Mouse (Mus musculus) intestine, embryonic 15.5 days (tissue): ENCODE results near the gene Hivep2. TPM values are rescaled to one million over a fixed set of nuclear protein-coding genes. Genes with fewer than 3 reads are reported as not detected.

Experiments
- ATAC-seq: fragments of 200-750 bp; cut with Nextera tagmentation; 2 replicates; pipeline ENCODE4 v1.8.0; 2017; ENCODE audit warnings: moderate TSS enrichment, moderate library complexity
- H3K27ac ChIP-seq: fragments of 300-500 bp; sonication (generic); 2 replicates; pipeline ENCODE4 v1.5.1; 2015; ENCODE audit warnings: mild to moderate bottlenecking, inconsistent platforms
- H3K27me3 ChIP-seq: fragments of 300-500 bp; sonication (generic); replicated peaks from 2 replicates; pipeline ENCODE4 v1.6.1; 2015; ENCODE audit warnings: inconsistent platforms
- H3K36me3 ChIP-seq: fragments of 300-500 bp; sonication (generic); 2 replicates; pipeline ENCODE4 v1.6.1; 2015; ENCODE audit warnings: inconsistent platforms
- H3K4me1 ChIP-seq: fragments of 300-500 bp; sonication (generic); replicated peaks from 2 replicates; pipeline ENCODE4 v1.6.1; 2015; ENCODE audit warnings: inconsistent platforms
- H3K4me2 ChIP-seq: fragments of 300-500 bp; sonication (generic); replicated peaks from 2 replicates; pipeline ENCODE4 v1.6.1; 2015; ENCODE audit warnings: mild to moderate bottlenecking, inconsistent platforms
- H3K4me3 ChIP-seq: fragments of 300-500 bp; sonication (generic); replicated peaks from 2 replicates; pipeline ENCODE4 v1.5.1; 2015; ENCODE audit warnings: inconsistent platforms
- H3K9ac ChIP-seq: fragments of 300-500 bp; sonication (generic); 2 replicates; pipeline ENCODE4 v1.6.1; 2015; ENCODE audit warnings: inconsistent platforms
- H3K9me3 ChIP-seq: fragments of 300-500 bp; sonication (generic); 2 replicates; pipeline ENCODE4 v1.6.1; 2016; ENCODE audit warnings: inconsistent platforms
- WGBS: fragments of 180-500 bp; shearing (Covaris S2); methylation state at CpG from one replicate; pipeline ENCODE4 v1.1.7; 2015; 5-methylcytosine and 5-hydroxymethylcytosine counted together
- polyA plus RNA-seq: library from polyadenylated mRNA; unstranded; fragments of >200 nt; fragmentation: Nextera tagmentation; extraction: Ambion mirVana; gene quantifications from 2 replicates; pipeline ENCODE4 v1.2.1, GENCODE M21; 2015

The Hivep2 gene
- polyA plus RNA-seq, 1 experiment from 2014 or later: 5.2 TPM

DNA sequence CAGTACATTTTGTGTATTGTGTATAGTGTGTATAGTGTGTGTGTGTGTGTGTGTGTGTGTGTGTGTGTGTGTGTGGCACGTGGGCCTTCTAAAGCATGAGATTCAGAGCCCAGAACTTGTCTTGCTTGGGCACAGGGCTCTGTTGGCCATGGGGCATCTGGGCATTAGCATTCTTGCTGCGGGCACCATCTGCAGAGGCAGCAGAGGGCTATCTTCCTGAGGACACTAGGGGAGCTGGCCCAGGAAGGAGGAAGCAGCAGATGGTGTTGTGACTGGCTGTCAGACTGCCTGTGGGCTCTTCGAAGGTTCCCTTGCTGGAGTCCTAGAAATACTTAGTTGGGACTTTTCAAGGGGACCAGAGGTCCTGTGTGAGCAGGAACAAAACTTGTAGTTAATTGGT, 116.4 kb downstream of the Hivep2 start:
- Histone ChIP-seq H3K27ac (no peak overlapping the region), H3K36me3 (no peaks in the 10 kb centered on the region), H3K4me1 (no peaks in the 10 kb centered on the region; the same call in 1 of the 2 replicates), H3K9me3 (no peaks in the 10 kb centered on the region), H3K27me3 (no peaks in the 10 kb centered on the region), H3K4me2 (no peak overlapping the region), H3K4me3 (no peak overlapping the region), H3K9ac (no peak overlapping the region)
- ATAC-seq: no peak
- WGBS: 74% methylated on average over 3 of the region's 3 CpGs

DNA sequence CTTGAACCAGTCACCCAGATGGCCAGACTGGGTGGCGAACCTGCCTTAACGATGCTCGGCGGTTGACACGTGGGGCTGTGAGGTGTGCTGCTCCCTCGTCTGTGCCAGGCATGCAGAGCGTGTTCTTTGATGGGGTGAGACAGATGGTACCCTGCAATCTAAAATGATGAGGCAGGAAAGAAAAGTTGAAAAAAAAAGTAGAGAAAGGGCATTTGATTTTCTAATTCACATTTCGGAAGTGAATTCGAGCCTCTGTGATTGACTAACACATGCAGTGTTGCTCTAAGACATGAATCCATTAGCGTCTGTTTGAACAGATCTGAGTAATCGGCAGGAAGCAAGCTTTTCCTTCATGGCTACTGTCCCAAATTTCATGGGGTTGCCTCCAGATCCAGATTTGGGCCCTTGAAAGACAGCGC, 119.4 kb downstream of the Hivep2 start:
- 77% methylated on average over 12 of the region's 12 CpGs for WGBS
- no peak overlapping the region for H3K4me3 ChIP-seq

DNA sequence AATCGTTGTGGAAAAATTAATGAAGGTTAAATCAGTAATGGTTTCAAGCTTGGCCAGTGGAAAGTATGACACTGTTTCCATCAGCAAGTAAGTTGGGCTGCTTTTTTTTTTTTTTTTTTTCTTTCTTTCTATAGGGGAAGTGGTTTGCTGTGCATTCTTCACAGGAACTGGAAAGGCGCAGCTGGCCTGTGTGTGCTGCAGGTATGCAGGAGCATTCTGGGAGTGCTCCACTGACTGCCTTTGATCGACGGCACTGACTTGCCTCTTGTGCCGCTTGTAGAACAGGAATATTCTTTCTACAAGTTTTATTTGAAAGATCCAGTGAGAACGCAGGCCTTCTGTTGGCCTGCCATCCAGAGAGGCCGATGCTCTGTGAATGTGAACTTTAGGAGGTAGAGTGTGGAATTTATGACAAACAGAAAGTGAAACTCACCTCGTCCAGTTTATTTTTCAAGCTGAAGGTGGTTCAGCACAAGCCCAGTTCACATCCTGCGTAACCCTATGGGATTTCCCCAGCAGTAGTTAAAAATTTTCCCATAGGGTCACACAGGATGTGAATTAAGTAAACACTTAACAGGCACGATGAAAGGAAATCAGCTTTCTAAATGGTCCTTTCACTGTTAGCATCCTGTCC, 120.1 kb downstream of the Hivep2 start:
- Histone ChIP-seq H3K4me3 (no peak overlapping the region), H3K4me2 (peak overlapping the region; percentile 13), H3K27ac (no peak overlapping the region), H3K9me3 (no peaks in the 10 kb centered on the region), H3K27me3 (no peaks in the 10 kb centered on the region), H3K36me3 (no peaks in the 10 kb centered on the region), H3K9ac (no peak overlapping the region), H3K4me1 (no peaks in the 10 kb centered on the region; the same call in 1 of the 2 replicates)
- WGBS: 46% methylated on average over 10 of the region's 10 CpGs
- peak; percentile 43; the same call in 1 of the 2 replicates for ATAC-seq

More for the DNA sequence above, 119.4 kb downstream of the Hivep2 start:
- Histone ChIP-seq H3K27me3 (no peaks in the 10 kb centered on the region), H3K4me1 (no peaks in the 10 kb centered on the region; the same call in 1 of the 2 replicates), H3K9ac (no peak overlapping the region), H3K27ac (no peak overlapping the region), H3K9me3 (no peaks in the 10 kb centered on the region), H3K4me2 (no peak overlapping the region), H3K36me3 (no peaks in the 10 kb centered on the region)
- no peak for ATAC-seq

DNA sequence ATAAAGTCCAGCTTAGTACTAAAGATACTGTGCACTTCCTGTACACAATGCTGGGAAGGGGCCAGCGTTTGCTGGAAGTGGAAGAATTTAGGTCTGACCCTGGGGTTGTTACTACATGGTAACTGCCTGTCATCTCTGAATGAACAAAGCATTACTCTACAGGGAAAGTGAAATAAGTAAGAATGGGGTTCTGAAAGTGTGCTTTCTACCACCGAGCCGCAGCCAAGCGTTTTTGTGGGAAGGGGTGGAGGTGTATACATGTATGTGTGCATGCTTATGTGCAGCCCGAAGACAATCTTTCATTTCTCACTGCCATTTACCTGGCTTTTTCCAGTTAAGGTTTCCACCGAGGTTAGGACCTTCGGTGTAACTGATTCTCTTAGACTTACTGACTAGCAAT, 121.4 kb downstream of the Hivep2 start:
- Histone ChIP-seq H3K27ac (no peak overlapping the region), H3K4me2 (no peak overlapping the region), H3K9me3 (no peaks in the 10 kb centered on the region), H3K27me3 (no peaks in the 10 kb centered on the region), H3K9ac (no peak overlapping the region), H3K4me3 (no peak overlapping the region), H3K4me1 (no peaks in the 10 kb centered on the region; the same call in 1 of the 2 replicates), H3K36me3 (no peaks in the 10 kb centered on the region)
- WGBS: 66% methylated on average over 7 of the region's 7 CpGs
- ATAC-seq: no peak

DNA sequence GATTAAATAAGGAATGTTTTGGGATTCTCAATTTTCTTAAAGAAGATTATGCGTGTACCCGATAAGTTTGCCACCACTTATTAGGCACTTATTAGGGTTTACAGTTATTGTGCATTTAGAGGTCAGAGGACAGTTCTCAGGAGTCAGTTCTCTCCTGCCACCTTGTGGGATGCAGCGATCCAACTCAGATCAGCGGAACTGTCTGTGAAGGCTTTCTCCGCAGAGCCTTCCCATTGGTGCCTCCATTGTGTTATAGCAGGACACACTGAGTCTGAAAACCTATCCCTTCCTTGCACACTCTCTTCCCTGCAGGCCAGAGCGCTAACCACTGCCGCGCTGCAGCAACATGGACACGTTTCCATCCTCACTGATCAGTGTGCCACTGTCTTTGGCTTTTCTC, 123.6 kb downstream of the Hivep2 start:
- H3K27me3 ChIP-seq: no peaks in the 10 kb centered on the region
- H3K4me3 ChIP-seq: no peak overlapping the region
- H3K4me2 ChIP-seq: no peak overlapping the region
- WGBS: 60% methylated on average over 9 of the region's 9 CpGs
- H3K9ac ChIP-seq: no peak overlapping the region
- H3K4me1 ChIP-seq: no peaks in the 10 kb centered on the region; the same call in 1 of the 2 replicates
- H3K36me3 ChIP-seq: no peaks in the 10 kb centered on the region
- no peak overlapping the region for H3K27ac ChIP-seq
- no peaks in the 10 kb centered on the region for H3K9me3 ChIP-seq
- no peak for ATAC-seq

DNA sequence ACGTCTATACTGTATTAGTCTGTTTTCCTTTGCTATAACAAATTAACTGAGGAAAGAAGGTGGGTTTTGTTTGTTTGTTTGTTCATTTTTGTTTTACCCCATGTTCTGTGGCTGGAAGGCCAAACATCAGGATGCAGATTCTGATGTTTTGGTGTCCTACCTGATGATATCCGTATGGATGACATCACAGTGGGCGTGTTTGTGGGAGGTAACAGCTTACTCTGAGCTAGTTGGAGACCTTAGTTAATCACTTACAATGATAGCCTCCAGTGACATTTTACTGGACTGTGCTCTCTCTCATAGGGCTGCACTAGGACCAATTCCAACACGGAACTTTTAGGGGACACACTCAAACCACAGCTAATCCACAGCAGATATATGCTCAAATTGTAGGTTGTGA, 128.2 kb downstream of the Hivep2 start:
- 86% methylated on average over 4 of the region's 4 CpGs for WGBS
- H3K4me3 ChIP-seq: no peak overlapping the region
- no peaks in the 10 kb centered on the region for H3K9me3 ChIP-seq
- H3K9ac ChIP-seq: no peak overlapping the region
- H3K4me1 ChIP-seq: no peaks in the 10 kb centered on the region
- no peak overlapping the region for H3K27ac ChIP-seq
- H3K27me3 ChIP-seq: no peaks in the 10 kb centered on the region
- H3K36me3 ChIP-seq: no peaks in the 10 kb centered on the region
- ATAC-seq: no peak
- no peak overlapping the region for H3K4me2 ChIP-seq

DNA sequence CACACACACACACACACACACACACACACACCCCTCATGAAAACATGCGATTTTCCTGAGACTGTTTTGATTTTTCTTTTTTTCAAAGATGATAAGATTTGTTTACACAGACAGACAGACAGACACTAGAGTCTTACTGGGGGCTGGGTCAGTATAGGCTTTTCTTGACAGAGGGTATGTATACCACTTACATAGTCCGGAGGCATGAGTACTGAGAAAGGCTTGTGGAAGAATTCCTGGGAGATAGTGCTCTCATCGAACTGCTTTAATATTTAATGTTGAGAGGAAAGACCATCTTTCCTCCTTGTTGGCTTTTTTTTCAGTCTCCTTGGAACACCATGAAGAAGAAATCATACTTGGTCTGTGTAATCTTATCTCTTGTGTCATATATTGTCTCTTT, 130.2 kb downstream of the Hivep2 start:
- 64% methylated on average over 3 of the region's 3 CpGs for WGBS
- Histone ChIP-seq H3K4me2 (no peak overlapping the region), H3K4me3 (no peak overlapping the region)

DNA sequence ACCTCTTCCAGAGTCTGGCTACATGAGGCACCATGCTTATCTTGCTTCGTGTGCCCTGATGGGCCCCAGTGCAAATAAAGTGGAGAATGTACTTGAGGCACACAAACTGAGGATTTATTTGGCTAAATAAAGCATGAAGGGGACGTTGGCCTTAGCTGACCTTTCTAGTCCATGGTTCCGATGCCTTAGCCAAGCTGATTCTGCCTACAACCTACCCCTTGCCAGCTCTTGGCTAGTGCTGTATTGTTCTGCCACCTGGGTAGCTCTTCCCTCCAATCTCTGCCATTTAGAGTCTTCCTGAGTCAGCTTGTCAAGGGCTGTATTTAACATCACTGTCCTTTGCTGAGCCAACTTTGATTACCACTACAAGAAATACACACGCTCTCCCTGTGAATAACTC, 133.3 kb downstream of the Hivep2 start:
- Histone ChIP-seq H3K27ac (no peak overlapping the region), H3K27me3 (no peaks in the 10 kb centered on the region)
- 72% methylated on average over 4 of the region's 4 CpGs for WGBS

More for the DNA sequence above, 130.2 kb downstream of the Hivep2 start:
- Histone ChIP-seq H3K36me3 (no peaks in the 10 kb centered on the region), H3K27me3 (no peaks in the 10 kb centered on the region), H3K9me3 (no peaks in the 10 kb centered on the region), H3K4me1 (no peaks in the 10 kb centered on the region), H3K9ac (no peak overlapping the region), H3K27ac (no peak overlapping the region)
- ATAC-seq: no peak

DNA sequence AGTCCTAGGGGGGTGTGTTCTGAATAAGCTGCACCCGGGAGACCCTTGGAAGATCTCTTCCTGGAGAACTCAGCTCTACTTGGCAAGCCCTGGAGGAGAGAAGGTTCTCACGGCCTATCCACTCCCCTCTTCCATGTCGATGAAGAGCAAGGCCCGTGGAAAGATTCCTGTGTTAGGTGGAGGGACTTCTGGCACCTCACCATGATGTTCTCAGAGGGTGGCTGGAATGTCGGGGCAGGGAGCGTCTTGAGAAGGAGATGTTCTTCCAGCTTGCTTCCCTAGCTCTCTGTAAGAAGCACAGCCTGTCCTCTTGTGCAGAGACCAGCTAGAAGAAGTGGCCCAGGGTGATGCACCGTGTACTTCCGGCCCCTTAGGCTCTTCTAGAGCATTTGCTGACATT, 134.2 kb downstream of the Hivep2 start:
- no peak overlapping the region for H3K4me2 ChIP-seq
- H3K27ac ChIP-seq: no peak overlapping the region
- ATAC-seq: no peak
- no peak overlapping the region for H3K4me3 ChIP-seq
- no peaks in the 10 kb centered on the region for H3K4me1 ChIP-seq
- WGBS: 91% methylated on average over 8 of the region's 8 CpGs
- H3K9me3 ChIP-seq: no peaks in the 10 kb centered on the region
- no peaks in the 10 kb centered on the region for H3K36me3 ChIP-seq
- H3K9ac ChIP-seq: no peak overlapping the region
- no peaks in the 10 kb centered on the region for H3K27me3 ChIP-seq

More for the DNA sequence above, 133.3 kb downstream of the Hivep2 start:
- ATAC-seq: no peak
- H3K4me2 ChIP-seq: no peak overlapping the region
- no peak overlapping the region for H3K4me3 ChIP-seq
- H3K36me3 ChIP-seq: no peaks in the 10 kb centered on the region
- H3K4me1 ChIP-seq: no peaks in the 10 kb centered on the region
- H3K9ac ChIP-seq: no peak overlapping the region
- no peaks in the 10 kb centered on the region for H3K9me3 ChIP-seq

DNA sequence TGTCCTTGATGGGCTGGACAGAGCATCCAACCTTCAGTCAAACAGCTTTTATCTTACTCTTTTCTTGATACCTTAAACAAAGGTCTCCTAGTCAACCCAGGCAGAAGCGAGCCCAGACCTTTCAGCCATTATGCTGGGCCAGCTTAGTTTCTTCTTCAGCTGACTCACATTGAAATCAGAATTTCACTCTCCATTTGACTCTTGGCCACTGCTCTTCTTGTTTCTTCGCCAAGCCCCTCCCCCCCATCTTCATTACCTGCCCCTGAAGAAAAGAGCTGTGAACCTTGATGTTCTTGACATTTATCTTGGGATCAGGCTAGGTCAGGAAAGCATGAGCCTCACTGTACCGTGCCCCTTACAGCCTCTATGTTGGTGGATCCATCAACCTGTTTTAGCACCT, 135.0 kb downstream of the Hivep2 start:
- 87% methylated on average over 3 of the region's 3 CpGs for WGBS
- no peak for ATAC-seq
- H3K36me3 ChIP-seq: no peaks in the 10 kb centered on the region

DNA sequence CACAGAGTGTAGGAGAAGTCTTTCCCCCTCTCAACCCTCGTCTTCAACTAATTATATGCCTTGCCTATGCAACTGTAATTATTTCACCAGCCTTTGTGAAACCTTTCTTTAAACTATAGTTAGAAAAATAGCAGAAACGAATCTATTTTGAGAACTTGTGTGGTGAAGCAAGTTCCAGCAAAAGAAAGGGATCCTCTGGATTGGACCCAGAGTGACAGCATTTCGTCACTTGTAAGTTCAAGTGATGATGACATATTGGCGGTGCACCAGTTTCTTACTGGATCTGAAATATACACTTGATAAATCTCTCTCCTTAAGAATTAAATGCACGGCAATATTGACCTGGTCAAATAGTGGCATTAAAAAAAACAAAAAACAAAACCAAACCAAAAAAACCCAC, 136.1 kb downstream of the Hivep2 start:
- Histone ChIP-seq H3K27ac (no peak overlapping the region), H3K4me2 (no peak overlapping the region), H3K27me3 (no peaks in the 10 kb centered on the region), H3K4me1 (no peaks in the 10 kb centered on the region), H3K36me3 (no peaks in the 10 kb centered on the region), H3K9ac (no peak overlapping the region), H3K9me3 (no peaks in the 10 kb centered on the region), H3K4me3 (no peak overlapping the region)
- no peak for ATAC-seq
- 90% methylated on average over 5 of the region's 5 CpGs for WGBS

More for the DNA sequence above, 135.0 kb downstream of the Hivep2 start:
- H3K4me3 ChIP-seq: no peak overlapping the region
- H3K27ac ChIP-seq: no peak overlapping the region
- no peaks in the 10 kb centered on the region for H3K9me3 ChIP-seq
- no peak overlapping the region for H3K9ac ChIP-seq
- no peak overlapping the region for H3K4me2 ChIP-seq
- no peaks in the 10 kb centered on the region for H3K4me1 ChIP-seq
- H3K27me3 ChIP-seq: no peaks in the 10 kb centered on the region

DNA sequence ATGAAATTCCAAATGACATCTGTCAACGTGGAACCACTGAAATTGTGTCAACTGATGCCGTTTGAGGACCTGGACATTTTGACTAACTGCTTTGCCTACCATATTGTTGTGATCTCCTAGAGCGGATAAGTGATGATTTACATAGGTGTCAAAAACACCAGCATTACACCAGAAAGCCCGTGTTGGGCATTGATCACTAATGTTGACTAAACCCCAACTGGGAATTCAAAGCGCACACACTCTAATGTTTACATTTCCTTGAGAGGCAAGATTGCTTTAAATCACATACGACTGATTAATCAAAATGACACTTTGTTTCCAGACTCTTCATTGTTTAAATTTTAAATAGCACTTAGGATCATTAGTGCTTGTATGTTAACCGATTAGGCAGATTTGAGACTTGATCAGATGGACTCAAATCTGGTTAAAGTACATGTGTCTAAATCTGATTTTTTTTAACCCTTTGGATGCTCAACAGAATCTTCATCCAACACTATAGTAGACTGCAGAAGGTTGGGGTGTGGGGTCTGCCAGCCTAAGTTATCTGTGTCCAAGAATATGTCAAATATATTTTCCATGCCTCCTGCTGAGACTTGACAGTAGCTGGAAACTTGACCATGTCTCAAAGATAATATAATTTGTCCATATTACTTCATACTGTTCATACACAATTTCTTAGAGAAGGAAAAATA, 142.3 kb downstream of the Hivep2 start:
- H3K36me3 ChIP-seq: no peaks in the 10 kb centered on the region
- no peaks in the 10 kb centered on the region for H3K4me1 ChIP-seq
- H3K4me2 ChIP-seq: no peak overlapping the region
- no peak overlapping the region for H3K4me3 ChIP-seq
- ATAC-seq: no peak
- 32% methylated on average over 7 of the region's 7 CpGs for WGBS
- H3K27ac ChIP-seq: no peak overlapping the region
- H3K9me3 ChIP-seq: no peaks in the 10 kb centered on the region
- H3K9ac ChIP-seq: no peak overlapping the region
- H3K27me3 ChIP-seq: no peaks in the 10 kb centered on the region

DNA sequence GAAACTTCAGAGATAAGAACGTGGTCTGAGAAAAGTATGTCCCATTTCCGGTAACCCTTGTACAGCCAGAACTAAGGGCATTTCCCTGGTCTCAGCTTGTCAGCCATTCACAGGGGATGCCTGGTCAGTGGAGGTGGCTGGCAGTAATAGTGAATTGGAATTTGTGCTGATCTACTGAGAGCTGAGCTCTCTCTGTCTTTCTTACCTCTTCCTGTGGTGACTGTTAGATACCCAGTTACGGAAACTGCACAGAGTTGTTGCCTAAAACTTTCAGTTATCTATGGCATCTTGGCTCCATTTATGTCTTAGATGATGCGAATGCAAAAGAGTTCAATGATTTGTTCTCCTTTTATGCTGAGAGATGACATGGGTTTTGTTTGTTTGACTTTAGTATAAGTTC, 150.0 kb downstream of the Hivep2 start:
- no peak overlapping the region for H3K9ac ChIP-seq
- H3K4me2 ChIP-seq: no peak overlapping the region
- H3K4me1 ChIP-seq: no peaks in the 10 kb centered on the region
- H3K4me3 ChIP-seq: no peak overlapping the region
- no peaks in the 10 kb centered on the region for H3K9me3 ChIP-seq
- no peak for ATAC-seq
- WGBS: 75% methylated on average over 4 of the region's 4 CpGs
- H3K27ac ChIP-seq: no peak overlapping the region
- no peaks in the 10 kb centered on the region for H3K27me3 ChIP-seq
- no peaks in the 10 kb centered on the region for H3K36me3 ChIP-seq
